Mouse (Mus musculus) heart, embryonic 10.5 days (tissue): ENCODE measurements at regions not wholly inside any gene's neighbourhood (a gene's known extent, or its start where the extent isn't known, plus 50 kb on each side); places are given as distances from the start of the nearest gene placed in this dataset.

Source experiments
- DNase-seq: peaks from one replicate; pipeline ENCODE4 v3.0.0-alpha.2; 2017; ENCODE audit warnings: low spot score
- H3K27ac ChIP-seq: fragments of 300-500 bp; sonication (generic); 2 replicates; pipeline ENCODE4 v1.5.1; 2016; ENCODE audit warnings: mild to moderate bottlenecking
- H3K27me3 ChIP-seq: fragments of 300-500 bp; sonication (generic); 2 replicates; pipeline ENCODE4 v1.6.1; 2016; ENCODE audit warnings: mild to moderate bottlenecking; ENCODE audit not compliant: poor library complexity, insufficient read depth, severe bottlenecking
- H3K36me3 ChIP-seq: fragments of 300-500 bp; sonication (generic); 2 replicates; pipeline ENCODE4 v1.6.1; 2016; ENCODE audit warnings: mild to moderate bottlenecking, moderate library complexity
- H3K4me1 ChIP-seq: fragments of 300-500 bp; sonication (generic); 2 replicates; pipeline ENCODE4 v1.6.1; 2016; ENCODE audit warnings: mild to moderate bottlenecking
- H3K4me3 ChIP-seq: fragments of 300-500 bp; sonication (generic); 2 replicates; pipeline ENCODE4 v1.5.1; 2016; ENCODE audit warnings: mild to moderate bottlenecking, moderate library complexity
- H3K9me3 ChIP-seq: fragments of 300-500 bp; sonication (generic); 2 replicates; pipeline ENCODE4 v1.6.1; 2016; ENCODE audit warnings: mild to moderate bottlenecking, moderate library complexity
- WGBS: fragments of 180-500 bp; shearing (Covaris S2); methylation state at CpG from one replicate; pipeline ENCODE4 v1.1.7; 2016; 5-methylcytosine and 5-hydroxymethylcytosine counted together

- WGBS: 33% methylated on average over 9 of the region's 9 CpGs
- Histone ChIP-seq H3K36me3 (no peaks in the 10 kb centered on the region), H3K27ac (no peak overlapping the region; the same call in none of the 2 replicates)
These were observed 56.1 kb upstream of the Ces5a start for GRCm38 (mm10) chr8:93591608-93592301.

GRCm38 (mm10) chr8:93592302-93592651, 56.6 kb upstream of the Ces5a start:
- H3K9me3 ChIP-seq: no peaks in the 10 kb centered on the region
- no peak overlapping the region; the same call in none of the 2 replicates for H3K27ac ChIP-seq
- H3K36me3 ChIP-seq: no peaks in the 10 kb centered on the region
- WGBS: 21% methylated on average over 3 of the region's 3 CpGs
- no peak for DNase-seq
- H3K4me1 ChIP-seq: 0 out of 2 replicates have a peak, but pooled peaks cover 3% of the 10 kb centered on the region
- H3K4me3 ChIP-seq: no peak overlapping the region
- H3K27me3 ChIP-seq: no peaks in the 10 kb centered on the region

More at GRCm38 (mm10) chr8:93591608-93592301, 56.1 kb upstream of the Ces5a start:
- Histone ChIP-seq H3K9me3 (no peaks in the 10 kb centered on the region), H3K4me1 (0 out of 2 replicates have a peak, but pooled peaks cover 3% of the 10 kb centered on the region), H3K27me3 (no peaks in the 10 kb centered on the region), H3K4me3 (no peak overlapping the region)
- peak; percentile 88 for DNase-seq

- Histone ChIP-seq H3K9me3 (no peaks in the 10 kb centered on the region), H3K4me1 (peaks cover 16% of the 10 kb centered on the region), H3K4me3 (peak overlapping the region; percentile 15; the same call in 1 of the 2 replicates), H3K27me3 (no peaks in the 10 kb centered on the region), H3K36me3 (no peaks in the 10 kb centered on the region), H3K27ac (peak overlapping the region; percentile 53)
- peak; percentile 88 for DNase-seq
- 12% methylated on average over 11 of the region's 11 CpGs for WGBS
These were observed 63.0 kb upstream of the Ces5a start for GRCm38 (mm10) chr8:93598613-93599121.

- H3K27me3 ChIP-seq: no peaks in the 10 kb centered on the region
- H3K4me1 ChIP-seq: peaks cover 16% of the 10 kb centered on the region
- DNase-seq: no peak
- WGBS: 57% methylated on average over 9 of the region's 9 CpGs
- no peak overlapping the region for H3K4me3 ChIP-seq
- no peaks in the 10 kb centered on the region for H3K9me3 ChIP-seq
- no peak overlapping the region for H3K27ac ChIP-seq
- H3K36me3 ChIP-seq: no peaks in the 10 kb centered on the region
These were observed 63.7 kb upstream of the Ces5a start for GRCm38 (mm10) chr8:93599306-93599705.

GRCm38 (mm10) chr8:93599776-93600175, 64.1 kb upstream of the Ces5a start:
- Histone ChIP-seq H3K27me3 (no peaks in the 10 kb centered on the region), H3K4me1 (peaks cover 16% of the 10 kb centered on the region), H3K9me3 (no peaks in the 10 kb centered on the region), H3K4me3 (no peak overlapping the region), H3K36me3 (no peaks in the 10 kb centered on the region), H3K27ac (no peak overlapping the region)
- 60% methylated on average over 8 of the region's 8 CpGs for WGBS
- no peak for DNase-seq

GRCm38 (mm10) chr8:93626807-93627526, 91.3 kb upstream of the Ces5a start:
- H3K4me3 ChIP-seq: peak overlapping the region; percentile 23; the same call in 1 of the 2 replicates
- H3K27me3 ChIP-seq: no peaks in the 10 kb centered on the region
- no peaks in the 10 kb centered on the region for H3K9me3 ChIP-seq
- H3K4me1 ChIP-seq: peaks cover 16% of the 10 kb centered on the region; the same call in 1 of the 2 replicates
- 0 out of 2 replicates have a peak overlapping the region, but pooled peaks have one; percentile 2 for H3K27ac ChIP-seq
- DNase-seq: peak; percentile 83
- WGBS: 18% methylated on average over 18 of the region's 18 CpGs
- no peaks in the 10 kb centered on the region for H3K36me3 ChIP-seq

GRCm38 (mm10) chr8:93627626-93628025, 92.0 kb upstream of the Ces5a start:
- Histone ChIP-seq H3K9me3 (no peaks in the 10 kb centered on the region), H3K27ac (no peak overlapping the region), H3K4me1 (peaks cover 16% of the 10 kb centered on the region; the same call in 1 of the 2 replicates), H3K27me3 (no peaks in the 10 kb centered on the region), H3K4me3 (no peak overlapping the region), H3K36me3 (no peaks in the 10 kb centered on the region)
- DNase-seq: no peak
- 37% methylated on average over 6 of the region's 6 CpGs for WGBS

GRCm38 (mm10) chr8:93632896-93633295, 97.3 kb upstream of the Ces5a start:
- H3K4me3 ChIP-seq: no peak overlapping the region
- 0 out of 2 replicates have a peak, but pooled peaks cover 4% of the 10 kb centered on the region for H3K4me1 ChIP-seq
- no peaks in the 10 kb centered on the region for H3K9me3 ChIP-seq
- no peak overlapping the region for H3K27ac ChIP-seq
- 82% methylated on average over 8 of the region's 8 CpGs for WGBS
- H3K36me3 ChIP-seq: no peaks in the 10 kb centered on the region
- no peaks in the 10 kb centered on the region for H3K27me3 ChIP-seq
- no peak for DNase-seq

- no peak for DNase-seq
- H3K27me3 ChIP-seq: no peaks in the 10 kb centered on the region
- WGBS: 63% methylated on average over 2 of the region's 2 CpGs
- H3K4me1 ChIP-seq: no peaks in the 10 kb centered on the region
- H3K9me3 ChIP-seq: no peaks in the 10 kb centered on the region
- no peak overlapping the region for H3K27ac ChIP-seq
- H3K36me3 ChIP-seq: no peaks in the 10 kb centered on the region
- H3K4me3 ChIP-seq: no peak overlapping the region
These were observed 107.1 kb upstream of the Ces5a start for GRCm38 (mm10) chr8:93642770-93643169.

GRCm38 (mm10) chr8:93643471-93644215, 108.0 kb upstream of the Ces5a start:
- no peak overlapping the region for H3K4me3 ChIP-seq
- H3K4me1 ChIP-seq: no peaks in the 10 kb centered on the region
- no peaks in the 10 kb centered on the region for H3K36me3 ChIP-seq
- H3K27ac ChIP-seq: no peak overlapping the region
- no peaks in the 10 kb centered on the region for H3K27me3 ChIP-seq
- no peak for DNase-seq
- H3K9me3 ChIP-seq: no peaks in the 10 kb centered on the region
- WGBS: 74% methylated on average over 4 of the region's 4 CpGs

- H3K36me3 ChIP-seq: no peaks in the 10 kb centered on the region
- H3K4me3 ChIP-seq: no peak overlapping the region
- no peaks in the 10 kb centered on the region for H3K4me1 ChIP-seq
- no peaks in the 10 kb centered on the region for H3K27me3 ChIP-seq
- WGBS: 91% methylated on average over 2 of the region's 2 CpGs
- no peaks in the 10 kb centered on the region for H3K9me3 ChIP-seq
- no peak for DNase-seq
- no peak overlapping the region for H3K27ac ChIP-seq
These were observed 117.8 kb upstream of the Ces5a start for GRCm38 (mm10) chr8:93653421-93653820.

GRCm38 (mm10) chr8:93653913-93654705, 118.5 kb upstream of the Ces5a start:
- 72% methylated on average over 14 of the region's 14 CpGs for WGBS

More at GRCm38 (mm10) chr8:93653913-93654705, 118.5 kb upstream of the Ces5a start:
- Histone ChIP-seq H3K36me3 (no peaks in the 10 kb centered on the region), H3K9me3 (no peaks in the 10 kb centered on the region), H3K27me3 (no peaks in the 10 kb centered on the region), H3K4me1 (no peaks in the 10 kb centered on the region), H3K27ac (no peak overlapping the region), H3K4me3 (no peak overlapping the region)
- no peak for DNase-seq
